ENCODE assay signal across 21 mouse cellular contexts in the genomic region with DNA sequence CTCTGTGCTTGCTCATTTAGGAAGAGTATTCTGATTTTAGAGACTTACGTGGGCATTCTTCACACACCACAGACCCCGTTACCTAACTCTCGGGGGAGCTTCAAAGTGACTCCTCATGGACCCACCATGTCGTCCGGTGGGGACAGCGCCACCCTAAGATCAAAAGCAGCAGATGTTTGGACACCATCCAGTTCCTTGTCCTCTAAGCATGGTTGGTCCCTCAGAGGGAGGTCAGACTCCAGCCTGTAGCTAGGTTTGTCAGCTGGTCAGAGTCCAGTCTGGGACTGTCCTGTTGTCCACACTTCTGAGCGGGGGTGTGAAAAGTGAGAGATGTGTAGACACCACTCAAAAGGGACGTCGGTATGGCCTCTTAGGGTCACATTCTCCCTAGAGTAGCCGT. TPM values are rescaled to one million over a fixed set of nuclear protein-coding genes. Genes with fewer than 3 reads are reported as not detected.
A peak's percentile ranks its signal among the peaks of the same experiment; 100 is the strongest.
DNase-seq lines count a peak whose midpoint lies in the region; ATAC-seq and TF ChIP-seq lines count a peak whose summit lies in the region.
"Had no signal": no experiment of that assay in that cellular context is flagged by ENCODE, and none has a peak within 500 bp of the region (broad histone marks: within the 10 kb centered on the region; RNA-seq: fewer than 3 reads in every experiment).

No protein-coding gene starts in this region.

- H3K27ac ChIP-seq in kidney, embryonic 15.5 days: no peak overlapping the region
- no peak overlapping the region for H3K27ac ChIP-seq in liver, embryonic 15.5 days (replicated peaks)
- no peak overlapping the region for H3K27ac ChIP-seq in liver, embryonic 11.5 days (ENCODE audit: low read depth, low read length)
- peak overlapping the region; percentile 65; the same call in 1 of the 2 replicates for H3K27ac ChIP-seq in cortical plate, adult 2 months (ENCODE audit: insufficient read depth, low read length)
- H3K27ac ChIP-seq in small intestine, adult 2 months (ENCODE audit: insufficient read depth, low read depth, low read length): peak overlapping the region; percentile 0; the same call in 1 of the 2 replicates
- H3K27ac ChIP-seq: embryonic facial prominence, embryonic 13.5 days; heart, adult 2 months; lung, embryonic 15.5 days; midbrain, embryonic 13.5 days; neural tube, embryonic 13.5 days; stomach, embryonic 15.5 days had no signal

- no peaks in the 10 kb centered on the region for H3K36me3 ChIP-seq in kidney, embryonic 15.5 days
- no peaks in the 10 kb centered on the region for H3K36me3 ChIP-seq in liver, embryonic 15.5 days (replicated peaks)
- H3K36me3 ChIP-seq in liver, embryonic 11.5 days (ENCODE audit: control insufficient read depth, insufficient read depth, low read length): no peaks in the 10 kb centered on the region
- no peaks in the 10 kb centered on the region for H3K36me3 ChIP-seq in small intestine, adult 2 months (ENCODE audit: control insufficient read depth, insufficient read depth, low read length)
- H3K36me3 ChIP-seq: embryonic facial prominence, embryonic 13.5 days; lung, embryonic 15.5 days; midbrain, embryonic 13.5 days; neural tube, embryonic 13.5 days; stomach, embryonic 15.5 days had no signal

- H3K4me2 ChIP-seq in kidney, embryonic 15.5 days: no peak overlapping the region
- H3K4me2 ChIP-seq in liver, embryonic 15.5 days: no peak overlapping the region
- H3K4me2 ChIP-seq in liver, embryonic 11.5 days: no peak overlapping the region
- H3K4me2 ChIP-seq: embryonic facial prominence, embryonic 13.5 days; lung, embryonic 15.5 days; midbrain, embryonic 13.5 days; neural tube, embryonic 13.5 days; stomach, embryonic 15.5 days had no signal

- no peak for TF ChIP-seq CTCF in cortical plate, adult 2 months (IDR thresholded peaks at IDR 0.05; ENCODE audit: extremely low read depth, insufficient read depth, low read length)
- TF ChIP-seq CTCF in small intestine, adult 2 months (IDR thresholded peaks at IDR 0.05; ENCODE audit: extremely low read depth, insufficient read length, insufficient replicate concordance, low read depth, low read length): no peak

- TF ChIP-seq POLR2A in cortical plate, adult 2 months (IDR thresholded peaks at IDR 0.05; ENCODE audit: extremely low read depth, insufficient read depth, low read length): no peak
- no peak for TF ChIP-seq POLR2A in small intestine, adult 2 months (IDR thresholded peaks at IDR 0.05; ENCODE audit: low read depth, low read length)

- ATAC-seq in kidney, embryonic 15.5 days (replicated peaks; ENCODE audit: low FRiP score): no peak
- ATAC-seq in liver, embryonic 15.5 days (ENCODE audit: insufficient read depth): peak; percentile 32
- ATAC-seq in liver, embryonic 11.5 days (replicated peaks; ENCODE audit: low FRiP score): no peak
- ATAC-seq: forebrain, embryonic 16.5 days; midbrain, embryonic 13.5 days had no signal

- WGBS in kidney, embryonic 15.5 days: 75% methylated on average over 10 of the region's 10 CpGs
- 63% methylated on average over 10 of the region's 10 CpGs for WGBS in liver, embryonic 15.5 days (ENCODE audit: insufficient replicate concordance)
- WGBS in liver, embryonic 11.5 days: 80% methylated on average over 10 of the region's 10 CpGs
- 75% methylated on average over 10 of the region's 10 CpGs for WGBS in small intestine, adult 2 months

- no peak overlapping the region for H3K9ac ChIP-seq in kidney, embryonic 15.5 days
- H3K9ac ChIP-seq in liver, embryonic 15.5 days: no peak overlapping the region
- H3K9ac ChIP-seq in liver, embryonic 11.5 days (ENCODE audit: low read depth, low read length): no peak overlapping the region
- H3K9ac ChIP-seq: embryonic facial prominence, embryonic 13.5 days; lung, embryonic 15.5 days; midbrain, embryonic 13.5 days; neural tube, embryonic 13.5 days; stomach, embryonic 15.5 days had no signal

- no peaks in the 10 kb centered on the region for H3K9me3 ChIP-seq in kidney, embryonic 15.5 days (replicated peaks)
- H3K9me3 ChIP-seq in liver, embryonic 15.5 days (replicated peaks): no peaks in the 10 kb centered on the region
- no peaks in the 10 kb centered on the region for H3K9me3 ChIP-seq in liver, embryonic 11.5 days (ENCODE audit: control insufficient read depth, low read length)
- H3K9me3 ChIP-seq: embryonic facial prominence, embryonic 13.5 days; lung, embryonic 15.5 days; midbrain, embryonic 13.5 days; neural tube, embryonic 13.5 days; stomach, embryonic 15.5 days had no signal

- H3K27me3 ChIP-seq in kidney, embryonic 15.5 days: peaks cover 37% of the 10 kb centered on the region
- H3K27me3 ChIP-seq in liver, embryonic 15.5 days: peaks cover 52% of the 10 kb centered on the region
- peaks cover 41% of the 10 kb centered on the region for H3K27me3 ChIP-seq in liver, embryonic 11.5 days (replicated peaks; ENCODE audit: control insufficient read depth, insufficient read depth, low read length)
- peaks cover 16% of the 10 kb centered on the region; the same call in 1 of the 2 replicates for H3K27me3 ChIP-seq in small intestine, adult 2 months (ENCODE audit: control insufficient read depth, insufficient read depth, low read length)

- peak; percentile 42 for DNase-seq in kidney, adult 18-20 months
- DNase-seq in liver, embryonic 11.5 days (ENCODE audit: low spot score): no peak
- no peak for DNase-seq in ovary, postnatal 10 days (ENCODE audit: low spot score)
- DNase-seq: B cell, adult 2 months; cerebellum, adult 9-11 months; gastrocnemius, postnatal 25 days; heart, adult 2 months; heart, postnatal 36 days; thymus, adult 18-20 months; thymus, postnatal 4 days had no signal

- H3K4me3 ChIP-seq in kidney, embryonic 15.5 days (replicated peaks): no peak overlapping the region
- H3K4me3 ChIP-seq in liver, embryonic 15.5 days (replicated peaks): no peak overlapping the region
- no peak overlapping the region for H3K4me3 ChIP-seq in liver, embryonic 11.5 days (ENCODE audit: low read depth, low read length)
- H3K4me3 ChIP-seq in cortical plate, adult 2 months (ENCODE audit: insufficient read depth, low read length): no peak overlapping the region
- H3K4me3 ChIP-seq in small intestine, adult 2 months (ENCODE audit: low read depth, low read length): no peak overlapping the region
- H3K4me3 ChIP-seq: embryonic facial prominence, embryonic 13.5 days; heart, adult 2 months; lung, embryonic 15.5 days; midbrain, embryonic 13.5 days; neural tube, embryonic 13.5 days; stomach, embryonic 15.5 days had no signal

- peaks cover 21% of the 10 kb centered on the region for H3K4me1 ChIP-seq in kidney, embryonic 15.5 days
- H3K4me1 ChIP-seq in liver, embryonic 15.5 days (replicated peaks): peaks cover 10% of the 10 kb centered on the region
- no peaks in the 10 kb centered on the region for H3K4me1 ChIP-seq in liver, embryonic 11.5 days (replicated peaks; ENCODE audit: control insufficient read depth, insufficient read depth, low read length)
- 0 out of 2 replicates have a peak, but pooled peaks cover 3% of the 10 kb centered on the region for H3K4me1 ChIP-seq in cortical plate, adult 2 months (ENCODE audit: control insufficient read depth, insufficient read depth, low read length)
- no peaks in the 10 kb centered on the region; the same call in 1 of the 2 replicates for H3K4me1 ChIP-seq in small intestine, adult 2 months (ENCODE audit: control insufficient read depth, insufficient read depth, insufficient read length, low read length)

RNA-seq across cellular contexts. Expression of a gene that starts 5.7 kb away (rescaled TPM):
- polyA plus RNA-seq in kidney, embryonic 15.5 days (2015; fragmentation: Nextera tagmentation; extraction: Ambion mirVana): 0.83 and 1.0 TPM in 2 replicates
- polyA plus RNA-seq in liver, embryonic 15.5 days (2015; fragmentation: Nextera tagmentation; extraction: Ambion mirVana): 0.09 and 0.12 TPM in 2 replicates
- polyA plus RNA-seq in liver, embryonic 11.5 days (2014; fragmentation: Nextera tagmentation; extraction: Ambion mirVana): 0.10 TPM in 1 of 2 replicates, not detected in the other
- 96.8 and 102 TPM in 2 replicates for polyA plus RNA-seq in cortical plate, adult 2 months (2012; rRNA removed)
- polyA plus RNA-seq in small intestine, adult 2 months (2012; rRNA removed): 0.44 and 0.65 TPM in 2 replicates
- polyA plus RNA-seq: heart, embryonic 14.5 days had no signal

RNA-seq across cellular contexts. Expression of a gene that starts 17.6 kb away (rescaled TPM):
- not detected in 2 replicates for polyA plus RNA-seq in kidney, embryonic 15.5 days (2015; fragmentation: Nextera tagmentation; extraction: Ambion mirVana)
- polyA plus RNA-seq in liver, embryonic 15.5 days (2015; fragmentation: Nextera tagmentation; extraction: Ambion mirVana): 0.03 TPM in 1 of 2 replicates, not detected in the other
- polyA plus RNA-seq in liver, embryonic 11.5 days (2014; fragmentation: Nextera tagmentation; extraction: Ambion mirVana): 0.39 and 0.51 TPM in 2 replicates
- polyA plus RNA-seq in cortical plate, adult 2 months (2012; rRNA removed): 169 and 180 TPM in 2 replicates
- 0.25 TPM in 1 of 2 replicates, not detected in the other for polyA plus RNA-seq in small intestine, adult 2 months (2012; rRNA removed)
- polyA plus RNA-seq: embryonic facial prominence, embryonic 13.5 days; heart, embryonic 14.5 days had no signal

RNA-seq across cellular contexts. Expression of a gene that starts 29.6 kb away (rescaled TPM):
- polyA plus RNA-seq in kidney, embryonic 15.5 days (2015; fragmentation: Nextera tagmentation; extraction: Ambion mirVana): 7.6 and 7.9 TPM in 2 replicates
- polyA plus RNA-seq in liver, embryonic 15.5 days (2015; fragmentation: Nextera tagmentation; extraction: Ambion mirVana): 1.7 and 1.9 TPM in 2 replicates
- 7.7 and 7.8 TPM in 2 replicates for polyA plus RNA-seq in liver, embryonic 11.5 days (2014; fragmentation: Nextera tagmentation; extraction: Ambion mirVana)
- 6.5 TPM in 2 replicates for polyA plus RNA-seq in cortical plate, adult 2 months (2012; rRNA removed)
- 3.5 and 4.8 TPM in 2 replicates for polyA plus RNA-seq in small intestine, adult 2 months (2012; rRNA removed)

RNA-seq across cellular contexts. Expression of a gene that starts 48.8 kb away (rescaled TPM):
- polyA plus RNA-seq in kidney, embryonic 15.5 days (2015; fragmentation: Nextera tagmentation; extraction: Ambion mirVana): 2.2 and 2.9 TPM in 2 replicates
- polyA plus RNA-seq in liver, embryonic 15.5 days (2015; fragmentation: Nextera tagmentation; extraction: Ambion mirVana): 0.39 and 0.40 TPM in 2 replicates
- 0.16 and 0.22 TPM in 2 replicates for polyA plus RNA-seq in liver, embryonic 11.5 days (2014; fragmentation: Nextera tagmentation; extraction: Ambion mirVana)
- polyA plus RNA-seq in cortical plate, adult 2 months (2012; rRNA removed): 534 and 567 TPM in 2 replicates
- polyA plus RNA-seq in small intestine, adult 2 months (2012; rRNA removed): 2.7 and 3.5 TPM in 2 replicates

Comparison
In these comparisons a context has a peak if more than half of its experiments do, and no peak if none do; other contexts are left out.
1. H3K27ac ChIP-seq: peak in cortical plate, adult 2 months (single experiment) and small intestine, adult 2 months (single experiment); none in kidney, embryonic 15.5 days (single experiment), liver, embryonic 15.5 days (single experiment) and liver, embryonic 11.5 days (single experiment).
2. RNA of a gene that starts 5.7 kb away (polyA plus RNA-seq): 96.8 to 102 TPM in cortical plate, adult 2 months; 0.83 to 1.0 TPM in kidney, embryonic 15.5 days, 0.44 to 0.65 TPM in small intestine, adult 2 months, 0.10 TPM in liver, embryonic 11.5 days and 0.09 to 0.12 TPM in liver, embryonic 15.5 days; every median in the first group is over 10 times any median in the second.
3. RNA of a gene that starts 17.6 kb away (polyA plus RNA-seq): 169 to 180 TPM in cortical plate, adult 2 months; 0.39 to 0.51 TPM in liver, embryonic 11.5 days, not detected in kidney, embryonic 15.5 days, 0.25 TPM in small intestine, adult 2 months and 0.03 TPM in liver, embryonic 15.5 days; every median in the first group is over 100 times any median in the second.